Mouse (Mus musculus) kidney, embryonic 16.5 days (tissue): ENCODE results near the gene Psmd1. TPM values are rescaled to one million over a fixed set of nuclear protein-coding genes. Genes with fewer than 3 reads are reported as not detected.

Experiments used
- ATAC-seq: fragments of 200-750 bp; cut with Nextera tagmentation; 2 replicates; pipeline ENCODE4 v1.8.0; 2017; ENCODE audit warnings: moderate TSS enrichment; ENCODE audit not compliant: low FRiP score, low TSS enrichment
- H3K27ac ChIP-seq: fragments of 300-500 bp; sonication (generic); 2 replicates; pipeline ENCODE4 v1.5.1; 2014; ENCODE audit warnings: low read length
- H3K27me3 ChIP-seq: fragments of 300-500 bp; sonication (generic); 2 replicates; pipeline ENCODE4 v1.6.1; 2014; ENCODE audit warnings: low read length, control low read depth, mixed read lengths; ENCODE audit not compliant: insufficient read depth
- H3K36me3 ChIP-seq: fragments of 300-500 bp; sonication (generic); 2 replicates; pipeline ENCODE4 v1.6.1; 2014; ENCODE audit warnings: low read length, control low read depth, mixed read lengths; ENCODE audit not compliant: insufficient read depth
- H3K4me1 ChIP-seq: fragments of 300-500 bp; sonication (generic); 2 replicates; pipeline ENCODE4 v1.6.1; 2014; ENCODE audit warnings: low read length, control low read depth, mixed read lengths; ENCODE audit not compliant: insufficient read depth
- H3K4me2 ChIP-seq: fragments of 300-500 bp; sonication (generic); replicated peaks from 2 replicates; pipeline ENCODE4 v1.6.1; 2014; ENCODE audit warnings: low read depth, low read length
- H3K4me3 ChIP-seq: fragments of 300-500 bp; sonication (generic); 2 replicates; pipeline ENCODE4 v1.5.1; 2014; ENCODE audit warnings: mild to moderate bottlenecking, low read length
- H3K9ac ChIP-seq: fragments of 300-500 bp; sonication (generic); replicated peaks from 2 replicates; pipeline ENCODE4 v1.6.1; 2014; ENCODE audit warnings: low read length
- H3K9me3 ChIP-seq: fragments of 300-500 bp; sonication (generic); 2 replicates; pipeline ENCODE4 v1.6.1; 2016; ENCODE audit warnings: low read length, control low read depth
- WGBS: fragments of 180-500 bp; shearing (Covaris S2); extraction: QIAGEN DNeasy Blood & Tissue Kit; methylation state at CpG from one replicate; pipeline ENCODE4 v1.1.7; 2014; 5-methylcytosine and 5-hydroxymethylcytosine counted together
- polyA plus RNA-seq: library from polyadenylated mRNA; unstranded; fragments of >200 nt; fragmentation: Nextera tagmentation; extraction: Ambion mirVana; gene quantifications from 2 replicates; pipeline ENCODE4 v1.2.1, GENCODE M21; 2015

The Psmd1 gene
- polyA plus RNA-seq, 1 experiment from 2014 or later: 194 TPM

GRCm38 (mm10) chr1:86040817-86041216 lies 23.4 kb upstream of the Psmd1 start:
- peaks cover 23% of the 10 kb centered on the region for H3K27me3 ChIP-seq
- 92% methylated on average over 3 of the region's 3 CpGs for WGBS
- H3K27ac ChIP-seq: no peak overlapping the region
- peaks cover 11% of the 10 kb centered on the region for H3K9me3 ChIP-seq
- no peak for ATAC-seq
- H3K4me3 ChIP-seq: no peak overlapping the region
- no peaks in the 10 kb centered on the region for H3K36me3 ChIP-seq
- no peak overlapping the region for H3K9ac ChIP-seq
- no peak overlapping the region for H3K4me2 ChIP-seq
- no peaks in the 10 kb centered on the region for H3K4me1 ChIP-seq

- Histone ChIP-seq H3K36me3 (no peaks in the 10 kb centered on the region), H3K27me3 (peaks cover 46% of the 10 kb centered on the region), H3K4me2 (no peak overlapping the region), H3K27ac (no peak overlapping the region), H3K4me3 (no peak overlapping the region), H3K9me3 (peaks cover 11% of the 10 kb centered on the region), H3K9ac (no peak overlapping the region), H3K4me1 (peaks cover 8% of the 10 kb centered on the region; the same call in 1 of the 2 replicates)
- no peak for ATAC-seq
- 61% methylated on average over 4 of the region's 4 CpGs for WGBS
Measured at GRCm38 (mm10) chr1:86045056-86045455, 19.1 kb upstream of the Psmd1 start.

DNA sequence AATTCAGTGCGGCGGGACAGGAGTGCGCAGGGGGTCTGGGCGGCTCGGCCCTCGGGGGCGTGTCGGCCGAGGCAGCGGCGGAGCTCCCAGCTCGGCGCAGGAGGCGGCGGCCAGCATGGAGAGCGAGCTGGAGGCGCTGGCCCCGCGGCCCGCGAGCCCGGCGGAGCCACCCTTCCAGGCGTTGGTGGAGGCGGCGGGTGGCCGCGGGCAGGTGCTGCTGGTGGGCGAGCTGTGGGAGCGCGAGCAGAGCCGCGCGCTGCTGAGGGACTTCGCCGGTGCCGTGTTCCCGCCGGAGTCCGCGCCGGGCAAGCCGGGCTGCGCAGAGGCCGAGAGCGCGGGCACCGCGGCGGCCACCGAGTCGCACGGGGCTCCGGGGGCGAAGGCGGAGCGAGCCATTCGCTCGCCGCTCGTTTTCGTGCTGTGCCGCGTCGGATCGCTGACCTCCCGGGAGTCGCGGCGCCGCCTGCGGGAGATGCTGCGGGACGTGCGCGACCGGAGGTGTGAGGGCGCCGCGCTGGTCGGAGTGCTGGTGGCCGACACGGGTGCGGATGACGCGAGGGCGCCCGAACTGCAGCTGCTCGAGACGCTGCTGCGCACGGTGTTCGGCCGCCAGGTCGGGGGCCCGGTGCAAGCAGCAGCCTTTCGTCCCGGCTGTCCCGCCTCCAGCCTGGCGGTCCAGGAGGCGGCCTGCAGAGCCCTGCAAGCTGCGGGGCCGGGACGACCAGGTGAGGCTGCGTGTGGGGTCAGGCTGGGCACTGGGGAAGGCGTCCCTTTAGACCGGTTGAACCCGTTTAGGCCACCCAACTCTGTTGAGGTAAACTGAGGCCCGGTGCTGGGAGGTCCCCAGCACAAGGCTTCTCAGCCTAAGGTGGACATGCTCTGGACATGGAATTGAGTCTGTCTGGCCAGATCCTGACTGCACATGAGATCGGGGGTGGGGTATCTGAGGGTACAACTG lies 18.1 kb upstream of the Psmd1 start, which contains the start of gene 2810459M11Rik:
Gene 2810459M11Rik, plus strand, starts transcription at position 16 of the 958 bp plus-strand sequence.
- no peaks in the 10 kb centered on the region for H3K36me3 ChIP-seq
- H3K27ac ChIP-seq: no peak within 1 kb of the TSS
- H3K27me3 ChIP-seq: peaks cover 46% of the 10 kb centered on the region
- peak; percentile 83 for ATAC-seq
- peak within 1 kb of the TSS; percentile 99 for H3K4me2 ChIP-seq
- WGBS: under 1% methylated on average over 101 of the region's 110 CpGs
- H3K9me3 ChIP-seq: peaks cover 11% of the 10 kb centered on the region
- H3K9ac ChIP-seq: peak within 1 kb of the TSS; percentile 66
- H3K4me3 ChIP-seq: peak within 1 kb of the TSS; percentile 58
- peaks cover 8% of the 10 kb centered on the region; the same call in 1 of the 2 replicates for H3K4me1 ChIP-seq

- Histone ChIP-seq H3K9me3 (peaks cover 4% of the 10 kb centered on the region; the same call in 1 of the 2 replicates), H3K4me3 (peak overlapping the region; percentile 58), H3K4me1 (peaks cover 8% of the 10 kb centered on the region; the same call in 1 of the 2 replicates), H3K36me3 (no peaks in the 10 kb centered on the region), H3K27ac (no peak overlapping the region), H3K27me3 (peaks cover 46% of the 10 kb centered on the region), H3K4me2 (peak overlapping the region; percentile 99), H3K9ac (no peak overlapping the region; the same call in 1 of the 2 replicates)
- 9% methylated on average over 24 of the region's 24 CpGs for WGBS
- ATAC-seq: no peak
Measured at GRCm38 (mm10) chr1:86046833-86047563, 17.2 kb upstream of the Psmd1 start.

DNA sequence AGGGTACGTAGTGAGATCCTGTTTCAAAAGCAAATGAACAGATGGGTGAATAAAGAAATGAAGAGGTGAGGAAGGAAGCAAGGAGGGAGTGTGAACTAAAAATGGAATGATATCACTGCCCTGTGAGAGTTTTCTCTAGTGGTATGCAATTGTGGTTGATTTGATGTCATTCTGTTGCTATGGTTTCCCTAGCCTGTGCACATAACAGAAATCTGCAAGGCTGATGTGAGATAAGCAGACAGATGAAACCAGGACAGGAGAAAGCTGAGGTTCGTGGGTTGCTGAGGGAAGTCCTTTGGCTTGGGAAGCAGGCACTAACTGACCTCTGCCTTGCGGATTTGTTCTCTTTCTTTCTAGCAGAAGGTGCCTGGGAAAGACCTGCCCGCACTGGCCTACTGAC lies 16.0 kb upstream of the Psmd1 start:
- Histone ChIP-seq H3K9me3 (no peaks in the 10 kb centered on the region), H3K9ac (no peak overlapping the region), H3K4me2 (no peak overlapping the region), H3K27ac (no peak overlapping the region), H3K27me3 (peaks cover 46% of the 10 kb centered on the region), H3K4me1 (peaks cover 8% of the 10 kb centered on the region; the same call in 1 of the 2 replicates), H3K36me3 (no peaks in the 10 kb centered on the region), H3K4me3 (no peak overlapping the region)
- ATAC-seq: no peak
- WGBS: 78% methylated on average over 4 of the region's 4 CpGs

- Histone ChIP-seq H3K4me3 (no peak overlapping the region), H3K27me3 (peaks cover 43% of the 10 kb centered on the region), H3K9me3 (no peaks in the 10 kb centered on the region), H3K4me1 (peaks cover 8% of the 10 kb centered on the region; the same call in 1 of the 2 replicates), H3K9ac (no peak overlapping the region), H3K4me2 (no peak overlapping the region), H3K36me3 (no peaks in the 10 kb centered on the region), H3K27ac (no peak overlapping the region)
- 87% methylated on average over 3 of the region's 3 CpGs for WGBS
- ATAC-seq: no peak
Measured at GRCm38 (mm10) chr1:86048744-86049143, 15.4 kb upstream of the Psmd1 start.

GRCm38 (mm10) chr1:86053198-86053921 lies 10.8 kb upstream of the Psmd1 start:
- H3K27ac ChIP-seq: no peak overlapping the region
- no peak for ATAC-seq
- 84% methylated on average over 12 of the region's 12 CpGs for WGBS
- no peak overlapping the region for H3K4me3 ChIP-seq
- H3K36me3 ChIP-seq: no peaks in the 10 kb centered on the region
- H3K4me1 ChIP-seq: no peaks in the 10 kb centered on the region
- no peak overlapping the region for H3K9ac ChIP-seq
- H3K4me2 ChIP-seq: no peak overlapping the region
- peaks cover 4% of the 10 kb centered on the region for H3K27me3 ChIP-seq
- no peaks in the 10 kb centered on the region for H3K9me3 ChIP-seq

- H3K4me1 ChIP-seq: peaks cover 4% of the 10 kb centered on the region
- H3K4me3 ChIP-seq: no peak overlapping the region
- H3K9me3 ChIP-seq: no peaks in the 10 kb centered on the region
- no peak overlapping the region for H3K9ac ChIP-seq
- 51% methylated on average over 3 of the region's 3 CpGs for WGBS
- no peak overlapping the region for H3K27ac ChIP-seq
- H3K27me3 ChIP-seq: no peaks in the 10 kb centered on the region
- no peak overlapping the region for H3K4me2 ChIP-seq
- no peak for ATAC-seq
- H3K36me3 ChIP-seq: no peaks in the 10 kb centered on the region
Measured at GRCm38 (mm10) chr1:86054943-86055342, 9.2 kb upstream of the Psmd1 start.

- H3K9ac ChIP-seq: no peak overlapping the region
- 92% methylated on average over 4 of the region's 4 CpGs for WGBS
- H3K4me1 ChIP-seq: peaks cover 4% of the 10 kb centered on the region
- H3K4me2 ChIP-seq: no peak overlapping the region
- no peaks in the 10 kb centered on the region for H3K27me3 ChIP-seq
- no peak overlapping the region for H3K27ac ChIP-seq
- no peaks in the 10 kb centered on the region for H3K36me3 ChIP-seq
- no peak for ATAC-seq
- H3K9me3 ChIP-seq: no peaks in the 10 kb centered on the region
- H3K4me3 ChIP-seq: no peak overlapping the region
Measured at GRCm38 (mm10) chr1:86056284-86056683, 7.9 kb upstream of the Psmd1 start.
